Mouse (Mus musculus) spleen, adult 2 months (tissue): ENCODE measurements at regions not wholly inside any gene's neighbourhood (a gene's known extent, or its start where the extent isn't known, plus 50 kb on each side); places are given as distances from the start of the nearest gene placed in this dataset.

Experiments used
- DNase-seq, 2 experiments: peaks; one replicate each; pipeline versions ENCODE4 v3.0.0 to v3.0.0-alpha.2; 2012 to 2021; ENCODE audit warnings: low spot score in 2 of 2, low read depth in 1 of 2
- H3K27ac ChIP-seq: fragments of 200-500 bp; 2 replicates; pipeline ENCODE4 v1.5.1; 2012; ENCODE audit warnings: low read length, inconsistent platforms; ENCODE audit not compliant: insufficient read depth
- H3K27me3 ChIP-seq: fragments of 200-500 bp; 2 replicates; pipeline ENCODE4 v1.6.1; 2012; ENCODE audit warnings: mild to moderate bottlenecking, moderate library complexity, low read length, inconsistent platforms; ENCODE audit not compliant: control insufficient read depth, insufficient read depth
- H3K36me3 ChIP-seq: fragments of 200-500 bp; 2 replicates; pipeline ENCODE4 v1.6.1; 2012; ENCODE audit warnings: mild to moderate bottlenecking, low read length, inconsistent platforms; ENCODE audit not compliant: control insufficient read depth, insufficient read depth
- H3K4me1 ChIP-seq: fragments of 200-500 bp; 2 replicates; pipeline ENCODE4 v1.6.1; 2011; ENCODE audit warnings: inconsistent platforms; ENCODE audit not compliant: control insufficient read depth, insufficient read depth, insufficient read length
- H3K4me3 ChIP-seq: fragments of 200-500 bp; 2 replicates; pipeline ENCODE4 v1.5.1; 2011; ENCODE audit warnings: mild to moderate bottlenecking, inconsistent platforms; ENCODE audit not compliant: insufficient read depth, insufficient read length; ENCODE audit errors: extremely low read depth
- CTCF ChIP-seq: fragments of 200-500 bp; IDR thresholded peaks from 2 replicates; pipeline ENCODE4 v1.5.1; 2011; ENCODE audit warnings: mild to moderate bottlenecking, inconsistent platforms; ENCODE audit not compliant: insufficient read depth, insufficient read length, insufficient replicate concordance; ENCODE audit errors: extremely low read depth
- POLR2A ChIP-seq: fragments of 200-500 bp; IDR thresholded peaks from 2 replicates; pipeline ENCODE4 v1.6.1; 2011; ENCODE audit warnings: low read depth, low read length, inconsistent platforms
- WGBS: fragments of 180-500 bp; shearing (Covaris S2); methylation state at CpG from one replicate; pipeline ENCODE4 v1.1.7; 2018; 5-methylcytosine and 5-hydroxymethylcytosine counted together

GRCm38 (mm10) chr4:154781391-154781790 is 55.9 kb upstream of the Ttc34 start:
- TF ChIP-seq CTCF (no peak), POLR2A (no peak)

GRCm38 (mm10) chr4:154782291-154782690 is 55.0 kb upstream of the Ttc34 start:
- TF ChIP-seq POLR2A (no peak), CTCF (no peak)
- 89% methylated on average over 8 of the region's 8 CpGs for WGBS
- Histone ChIP-seq H3K27ac (no peak overlapping the region), H3K4me3 (no peak overlapping the region), H3K4me1 (no peaks in the 10 kb centered on the region), H3K27me3 (no peaks in the 10 kb centered on the region), H3K36me3 (no peaks in the 10 kb centered on the region)
- DNase-seq: no peak

More at GRCm38 (mm10) chr4:154781391-154781790, 55.9 kb upstream of the Ttc34 start:
- Histone ChIP-seq H3K4me3 (no peak overlapping the region), H3K27me3 (no peaks in the 10 kb centered on the region), H3K4me1 (no peaks in the 10 kb centered on the region), H3K27ac (no peak overlapping the region), H3K36me3 (no peaks in the 10 kb centered on the region)
- no peak for DNase-seq
- WGBS: 12% methylated on average over 11 of the region's 11 CpGs

GRCm38 (mm10) chr4:154785282-154785987 is 51.8 kb upstream of the Ttc34 start:
- Histone ChIP-seq H3K4me1 (no peaks in the 10 kb centered on the region), H3K4me3 (no peak overlapping the region), H3K27me3 (no peaks in the 10 kb centered on the region), H3K36me3 (no peaks in the 10 kb centered on the region), H3K27ac (no peak overlapping the region)
- TF ChIP-seq POLR2A (no peak), CTCF (no peak)
- 51% methylated on average over 8 of the region's 8 CpGs for WGBS
- no peak for DNase-seq

DNA sequence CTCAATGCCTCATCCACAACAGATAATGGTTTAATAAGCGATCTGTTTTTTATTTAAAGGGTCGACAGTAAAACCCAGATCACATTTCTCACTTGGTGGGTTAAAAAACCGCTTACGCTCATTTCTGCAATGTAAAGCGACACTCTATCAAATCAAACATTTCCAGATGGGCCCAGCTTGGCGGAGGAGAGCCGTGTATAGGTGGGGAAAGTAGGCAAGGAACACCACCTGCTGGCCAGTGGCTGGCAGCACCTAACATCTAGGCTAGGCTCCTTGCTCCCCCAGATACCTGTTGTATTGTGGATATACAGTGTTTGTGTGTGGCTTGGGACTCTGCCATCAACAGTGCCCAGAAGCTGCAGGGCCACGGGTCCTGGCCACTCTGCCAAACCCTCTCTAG is 50.1 kb upstream of the Ttc34 start:
- no peak for DNase-seq
- Histone ChIP-seq H3K27ac (no peak overlapping the region), H3K36me3 (no peaks in the 10 kb centered on the region), H3K4me1 (no peaks in the 10 kb centered on the region), H3K27me3 (no peaks in the 10 kb centered on the region), H3K4me3 (no peak overlapping the region)
- TF ChIP-seq POLR2A: no peak
- TF ChIP-seq CTCF: no peak
- WGBS: 77% methylated on average over 8 of the region's 8 CpGs
